Mouse (Mus musculus) embryonic facial prominence, embryonic 10.5 days (tissue): ENCODE measurements at regions not wholly inside any gene's neighbourhood (a gene's known extent, or its start where the extent isn't known, plus 50 kb on each side); places are given as distances from the start of the nearest gene placed in this dataset.

Source experiments
- DNase-seq: peaks from one replicate; pipeline ENCODE4 v3.0.0-alpha.2; 2017; ENCODE audit warnings: low spot score
- H3K27ac ChIP-seq: fragments of 300-500 bp; sonication (generic); replicated peaks from 2 replicates; pipeline ENCODE4 v1.5.1; 2016; ENCODE audit warnings: mild to moderate bottlenecking
- H3K27me3 ChIP-seq: fragments of 300-500 bp; sonication (generic); replicated peaks from 2 replicates; pipeline ENCODE4 v1.6.1; 2016; ENCODE audit warnings: low read depth, mild to moderate bottlenecking; ENCODE audit not compliant: poor library complexity, severe bottlenecking
- H3K36me3 ChIP-seq: fragments of 300-500 bp; sonication (generic); replicated peaks from 2 replicates; pipeline ENCODE4 v1.6.1; 2016; ENCODE audit warnings: mild to moderate bottlenecking, moderate library complexity
- H3K4me1 ChIP-seq: fragments of 300-500 bp; sonication (generic); 2 replicates; pipeline ENCODE4 v1.6.1; 2016
- H3K4me3 ChIP-seq: fragments of 300-500 bp; sonication (generic); 2 replicates; pipeline ENCODE4 v1.5.1; 2016; ENCODE audit warnings: mild to moderate bottlenecking, moderate library complexity
- H3K9me3 ChIP-seq: fragments of 300-500 bp; sonication (generic); 2 replicates; pipeline ENCODE4 v1.6.1; 2016; ENCODE audit warnings: mild to moderate bottlenecking
- WGBS: fragments of 180-500 bp; shearing (Covaris S2); methylation state at CpG from one replicate; pipeline ENCODE4 v1.1.7; 2016; 5-methylcytosine and 5-hydroxymethylcytosine counted together

DNA sequence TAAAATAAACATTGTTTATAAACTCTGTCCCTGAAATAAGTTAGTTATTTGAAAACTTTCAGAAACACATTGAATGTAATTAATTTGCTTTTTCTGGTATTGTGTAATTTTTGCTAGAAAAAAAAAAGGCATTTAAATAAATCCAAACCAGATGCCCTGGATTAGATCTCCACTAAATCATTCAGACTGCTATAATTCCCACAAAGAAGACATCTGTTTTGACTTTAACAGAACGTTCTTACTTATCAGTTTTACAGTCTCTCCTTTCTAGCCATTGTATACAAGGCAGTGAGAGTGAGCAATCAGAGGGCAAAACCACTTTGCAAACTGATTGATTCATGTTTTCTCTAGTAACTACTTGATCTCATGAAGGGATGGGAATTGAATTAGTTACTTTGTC lies 478.8 kb downstream of the Slitrk6 start:
- Histone ChIP-seq H3K4me3 (no peak overlapping the region), H3K36me3 (no peaks in the 10 kb centered on the region), H3K9me3 (no peaks in the 10 kb centered on the region), H3K4me1 (peaks cover 5% of the 10 kb centered on the region; the same call in 1 of the 2 replicates), H3K27ac (no peak overlapping the region), H3K27me3 (no peaks in the 10 kb centered on the region)
- 29% methylated on average over 1 of the region's 1 CpGs for WGBS
- DNase-seq: no peak

GRCm38 (mm10) chr14:110271270-110271669 lies 483.7 kb downstream of the Slitrk6 start:
- no peaks in the 10 kb centered on the region for H3K27me3 ChIP-seq
- DNase-seq: no peak
- 66% methylated on average over 2 of the region's 2 CpGs for WGBS

DNA sequence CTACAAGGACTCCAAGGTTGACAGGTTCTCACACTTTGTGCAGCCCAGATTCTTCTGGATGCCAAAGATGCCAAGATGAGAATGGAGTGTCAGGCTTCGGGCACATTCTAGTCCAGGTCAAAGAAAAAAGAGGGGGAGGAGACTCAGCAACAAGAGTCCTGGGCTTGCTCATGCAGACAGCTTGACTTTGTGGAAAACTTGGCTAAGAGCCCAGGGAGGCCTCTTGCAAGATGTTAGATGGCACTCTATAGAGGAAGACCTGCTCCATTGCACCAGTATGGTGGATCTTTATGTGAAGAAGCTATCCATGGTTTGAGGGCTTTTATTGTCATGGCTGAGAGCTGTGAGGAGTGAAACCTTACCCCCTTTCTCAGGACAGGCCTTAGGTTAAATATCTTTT lies 510.5 kb downstream of the Slitrk6 start:
- WGBS: 95% methylated on average over 1 of the region's 1 CpGs
- H3K4me3 ChIP-seq: no peak overlapping the region
- no peak for DNase-seq

More at GRCm38 (mm10) chr14:110271270-110271669, 483.7 kb downstream of the Slitrk6 start:
- H3K4me1 ChIP-seq: no peaks in the 10 kb centered on the region
- no peaks in the 10 kb centered on the region for H3K9me3 ChIP-seq
- no peak overlapping the region for H3K4me3 ChIP-seq
- H3K27ac ChIP-seq: no peak overlapping the region
- no peaks in the 10 kb centered on the region for H3K36me3 ChIP-seq

DNA sequence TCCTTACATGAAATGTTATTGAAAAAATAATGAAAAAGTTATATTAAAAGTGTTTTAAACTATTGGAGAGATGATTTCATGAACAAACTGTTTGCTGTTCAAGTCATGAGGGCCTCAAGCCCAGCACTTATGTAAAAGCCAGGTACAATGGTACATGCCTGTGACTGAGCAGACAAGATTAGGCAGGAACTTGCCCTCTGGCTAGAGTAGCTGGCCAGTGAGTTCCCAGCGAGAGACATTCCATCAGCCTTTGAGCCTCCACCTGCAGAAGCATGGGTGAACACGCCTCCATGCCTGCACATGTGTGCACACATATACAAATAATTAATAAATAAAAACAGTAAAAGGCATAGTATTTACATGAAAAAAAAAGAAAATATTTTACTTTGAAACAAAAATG lies 511.4 kb downstream of the Slitrk6 start:
- H3K36me3 ChIP-seq: no peaks in the 10 kb centered on the region
- WGBS: 81% methylated on average over 2 of the region's 2 CpGs
- no peaks in the 10 kb centered on the region for H3K27me3 ChIP-seq
- no peak overlapping the region for H3K27ac ChIP-seq
- H3K4me3 ChIP-seq: no peak overlapping the region
- DNase-seq: no peak
- H3K4me1 ChIP-seq: peaks cover 4% of the 10 kb centered on the region; the same call in 1 of the 2 replicates
- no peaks in the 10 kb centered on the region for H3K9me3 ChIP-seq

More for the DNA sequence above, 510.5 kb downstream of the Slitrk6 start:
- no peaks in the 10 kb centered on the region for H3K9me3 ChIP-seq
- no peak overlapping the region for H3K27ac ChIP-seq
- H3K36me3 ChIP-seq: no peaks in the 10 kb centered on the region
- H3K4me1 ChIP-seq: peaks cover 4% of the 10 kb centered on the region; the same call in 1 of the 2 replicates
- H3K27me3 ChIP-seq: no peaks in the 10 kb centered on the region

GRCm38 (mm10) chr14:110238800-110239199 lies 516.1 kb downstream of the Slitrk6 start:
- no peak overlapping the region for H3K27ac ChIP-seq
- H3K4me3 ChIP-seq: no peak overlapping the region
- peaks cover 4% of the 10 kb centered on the region; the same call in 1 of the 2 replicates for H3K4me1 ChIP-seq
- H3K36me3 ChIP-seq: no peaks in the 10 kb centered on the region
- no peaks in the 10 kb centered on the region for H3K27me3 ChIP-seq
- WGBS: 63% methylated on average over 2 of the region's 2 CpGs
- no peak for DNase-seq
- H3K9me3 ChIP-seq: no peaks in the 10 kb centered on the region

DNA sequence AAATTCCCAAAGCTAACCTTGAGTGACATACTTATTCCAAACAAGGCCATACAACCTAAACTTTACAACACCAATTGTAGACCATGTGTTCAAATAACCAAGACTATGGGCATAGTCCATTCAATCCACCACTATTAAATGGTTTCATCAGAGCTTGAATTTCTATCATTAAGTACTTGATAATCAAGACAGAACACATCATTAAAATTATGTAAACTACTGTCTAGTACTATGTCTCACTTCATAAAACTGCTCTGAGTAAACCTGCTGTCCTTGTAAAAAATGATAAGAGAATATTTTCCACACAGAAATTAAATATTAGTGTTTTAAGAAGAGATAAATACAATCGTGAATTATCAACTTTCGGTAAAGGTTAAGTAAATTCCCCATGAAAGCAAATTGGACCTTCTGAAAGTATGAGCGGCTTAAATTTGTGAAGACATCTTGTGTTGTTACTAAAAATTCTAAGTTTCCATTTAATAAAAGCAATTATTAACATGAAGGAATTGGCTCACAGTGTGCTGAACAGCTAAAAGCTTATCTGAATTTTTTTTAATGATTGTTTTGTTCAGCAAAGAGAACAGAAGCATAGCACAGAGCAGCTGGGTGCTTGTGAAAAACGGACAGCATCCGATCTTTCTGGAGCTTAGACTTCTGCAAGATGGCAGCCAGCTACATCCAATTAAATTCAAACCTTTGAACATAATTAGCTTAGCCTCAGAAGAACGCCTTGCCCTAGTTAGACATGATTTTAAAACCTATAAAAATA lies 530.1 kb downstream of the Slitrk6 start:
- DNase-seq: no peak
- Histone ChIP-seq H3K27me3 (no peaks in the 10 kb centered on the region), H3K4me1 (no peaks in the 10 kb centered on the region), H3K4me3 (no peak overlapping the region), H3K27ac (no peak overlapping the region), H3K9me3 (no peaks in the 10 kb centered on the region), H3K36me3 (no peaks in the 10 kb centered on the region)
- 83% methylated on average over 6 of the region's 6 CpGs for WGBS

DNA sequence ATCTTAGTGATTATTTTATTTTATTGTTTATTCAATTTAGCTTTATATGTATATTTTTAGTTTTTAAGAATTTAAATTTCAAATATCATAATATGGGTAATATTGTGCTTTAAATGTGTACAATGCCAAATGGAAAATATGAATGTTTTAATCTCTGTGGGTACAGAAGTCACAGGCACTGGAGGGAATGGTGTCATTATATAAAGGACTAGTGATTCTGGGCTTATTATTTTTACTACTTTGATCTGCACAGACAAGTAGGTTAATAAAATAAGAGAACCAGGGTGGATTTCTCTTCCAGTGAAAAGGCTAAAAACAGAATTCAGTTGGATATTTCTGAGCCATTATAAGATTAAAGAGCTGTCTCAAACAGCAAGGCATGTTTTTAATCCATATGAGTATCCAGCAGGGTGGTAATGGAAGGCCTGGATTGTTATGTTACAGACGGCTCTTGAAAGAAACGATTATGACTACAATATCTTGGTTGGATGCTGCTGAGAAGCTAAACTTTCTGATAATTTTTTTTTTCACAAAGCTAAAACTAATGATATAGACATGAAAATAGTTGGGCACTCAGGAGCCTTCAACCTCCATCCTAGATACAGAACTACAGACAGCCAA lies 563.9 kb downstream of the Slitrk6 start:
- no peaks in the 10 kb centered on the region for H3K36me3 ChIP-seq
- H3K4me3 ChIP-seq: no peak overlapping the region

DNA sequence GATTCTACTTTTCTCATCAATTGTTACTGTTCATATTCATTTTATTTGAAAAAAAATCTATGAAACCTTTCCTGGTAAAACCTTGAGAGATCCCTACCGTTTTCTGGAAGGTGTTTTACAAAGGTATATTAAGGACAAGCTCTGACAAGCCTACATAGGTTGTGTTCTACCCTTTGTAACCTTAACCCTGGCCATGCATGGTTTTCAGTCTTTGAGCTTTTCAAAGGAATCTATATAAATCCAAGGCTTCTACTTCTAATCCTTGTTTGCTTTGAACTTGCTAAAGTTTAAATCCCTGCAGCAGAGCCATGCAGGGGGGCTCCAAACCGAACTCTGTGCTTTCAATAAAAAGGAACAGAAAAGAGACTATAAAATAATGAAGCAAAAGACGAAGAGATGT lies 564.5 kb downstream of the Slitrk6 start:
- 70% methylated on average over 3 of the region's 3 CpGs for WGBS
- no peak for DNase-seq
- H3K4me3 ChIP-seq: no peak overlapping the region
- no peaks in the 10 kb centered on the region for H3K27me3 ChIP-seq
- no peaks in the 10 kb centered on the region for H3K4me1 ChIP-seq
- H3K36me3 ChIP-seq: no peaks in the 10 kb centered on the region
- no peaks in the 10 kb centered on the region for H3K9me3 ChIP-seq
- no peak overlapping the region for H3K27ac ChIP-seq

More for the DNA sequence above, 563.9 kb downstream of the Slitrk6 start:
- DNase-seq: no peak
- H3K4me1 ChIP-seq: no peaks in the 10 kb centered on the region
- H3K27ac ChIP-seq: no peak overlapping the region
- H3K9me3 ChIP-seq: no peaks in the 10 kb centered on the region
- 82% methylated on average over 2 of the region's 2 CpGs for WGBS
- H3K27me3 ChIP-seq: no peaks in the 10 kb centered on the region

DNA sequence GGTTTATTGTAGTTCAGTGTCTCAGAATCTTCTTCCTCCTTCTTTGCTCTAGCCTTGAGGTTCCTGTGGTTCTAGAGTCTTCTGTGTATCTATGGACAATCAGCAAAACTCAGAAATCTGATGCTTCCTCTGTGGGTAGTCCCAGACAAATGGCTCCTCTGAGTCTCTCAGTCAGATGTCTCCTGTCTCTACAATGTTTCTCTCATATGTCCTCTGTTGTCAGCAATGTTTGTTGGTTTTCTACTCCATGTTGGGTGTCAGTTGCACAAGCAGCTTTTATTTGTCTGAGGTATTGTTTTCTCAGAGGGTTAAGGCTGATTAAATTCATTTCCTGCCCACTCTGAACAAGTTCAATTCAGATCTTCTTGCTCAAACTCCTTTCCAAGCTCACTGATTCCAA lies 575.8 kb downstream of the Slitrk6 start:
- Histone ChIP-seq H3K27ac (no peak overlapping the region), H3K36me3 (no peaks in the 10 kb centered on the region), H3K27me3 (no peaks in the 10 kb centered on the region), H3K4me1 (no peaks in the 10 kb centered on the region), H3K4me3 (no peak overlapping the region), H3K9me3 (no peaks in the 10 kb centered on the region)
- no peak for DNase-seq

GRCm38 (mm10) chr14:110171162-110172117 lies 583.5 kb downstream of the Slitrk6 start:
- 80% methylated on average over 3 of the region's 3 CpGs for WGBS

GRCm38 (mm10) chr14:110168632-110169031 lies 586.3 kb downstream of the Slitrk6 start:
- H3K27ac ChIP-seq: no peak overlapping the region
- 64% methylated on average over 5 of the region's 5 CpGs for WGBS
- H3K4me1 ChIP-seq: no peaks in the 10 kb centered on the region
- H3K9me3 ChIP-seq: no peaks in the 10 kb centered on the region
- no peaks in the 10 kb centered on the region for H3K27me3 ChIP-seq
- no peak for DNase-seq
- H3K4me3 ChIP-seq: no peak overlapping the region
- no peaks in the 10 kb centered on the region for H3K36me3 ChIP-seq

More at GRCm38 (mm10) chr14:110171162-110172117, 583.5 kb downstream of the Slitrk6 start:
- no peaks in the 10 kb centered on the region for H3K9me3 ChIP-seq
- H3K36me3 ChIP-seq: no peaks in the 10 kb centered on the region
- H3K4me1 ChIP-seq: no peaks in the 10 kb centered on the region
- H3K4me3 ChIP-seq: no peak overlapping the region
- H3K27me3 ChIP-seq: no peaks in the 10 kb centered on the region
- no peak overlapping the region for H3K27ac ChIP-seq
- DNase-seq: no peak

- DNase-seq: no peak
- Histone ChIP-seq H3K4me1 (no peaks in the 10 kb centered on the region), H3K27ac (no peak overlapping the region), H3K4me3 (no peak overlapping the region), H3K36me3 (no peaks in the 10 kb centered on the region), H3K27me3 (no peaks in the 10 kb centered on the region), H3K9me3 (no peaks in the 10 kb centered on the region)
- WGBS: 83% methylated on average over 5 of the region's 5 CpGs
Observed at GRCm38 (mm10) chr14:110128265-110128664, 626.7 kb downstream of the Slitrk6 start.
